Mouse (Mus musculus) induced T-regulatory cell, adult 2 months (primary cell): Measurements from ENCODE around the gene Gid8.

Source experiments
- DNase-seq: peaks from one replicate; pipeline ENCODE4 v3.0.0-alpha.2; 2012; ENCODE audit warnings: low read depth

The Gid8 gene

DNA sequence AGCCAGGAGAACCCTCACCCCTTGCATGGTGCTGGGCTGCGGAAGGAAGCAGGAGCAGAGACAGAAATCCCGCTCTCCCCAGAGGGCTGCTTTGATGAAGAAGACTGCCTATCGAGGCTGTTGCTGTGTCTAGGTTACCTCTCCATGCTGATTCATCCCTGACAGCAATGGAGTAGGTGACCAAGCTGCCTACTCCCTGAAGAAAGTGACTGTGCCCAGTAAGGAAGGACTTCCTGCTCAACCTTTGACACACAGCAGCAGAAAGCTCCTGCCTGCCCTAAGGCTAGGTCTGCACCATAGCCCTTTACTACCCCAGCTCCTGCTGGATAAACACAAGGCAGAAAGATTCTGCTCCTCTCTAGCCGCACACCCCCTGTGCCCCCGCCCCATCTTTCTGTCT, 39.0 kb downstream of the Gid8 start:
- DNase-seq, result no peak

DNA sequence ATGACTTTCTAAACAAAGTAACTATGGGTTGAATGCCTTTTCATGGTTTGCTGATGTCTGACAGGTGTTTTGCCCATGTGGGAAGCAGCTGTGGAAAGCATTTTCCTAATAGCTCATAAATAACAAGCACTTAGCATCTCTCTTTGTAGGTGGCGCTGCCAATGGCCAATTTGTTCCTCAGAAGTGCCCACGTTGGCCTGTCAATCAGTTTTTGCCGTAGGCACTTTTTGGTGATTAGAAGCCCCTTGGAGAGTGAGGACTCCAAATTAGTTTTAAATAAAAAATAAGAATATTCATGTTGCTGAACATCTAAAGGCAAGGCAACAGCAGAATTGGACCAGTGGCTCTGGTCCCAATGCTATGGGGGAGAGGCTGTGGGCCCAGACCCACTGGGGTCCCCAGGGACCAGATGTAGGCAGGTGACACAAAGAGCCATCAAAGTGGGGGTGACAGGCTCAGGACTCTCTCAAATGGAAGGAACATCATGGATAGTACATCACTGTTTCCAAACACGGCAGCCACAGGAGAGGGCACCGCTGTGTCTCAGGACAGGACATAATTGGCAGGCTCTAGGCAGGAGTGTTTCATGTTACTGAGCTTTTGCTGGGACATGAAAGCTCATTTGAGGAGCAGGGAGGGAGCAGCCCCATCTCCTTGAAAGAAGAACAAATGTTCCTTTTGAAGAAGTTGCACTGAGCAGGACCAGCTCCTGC, 45.2 kb downstream of the Gid8 start:
- no peak for DNase-seq

GRCm38 (mm10) chr2:180755896-180756295, 46.0 kb downstream of the Gid8 start:
- no peak for DNase-seq

DNA sequence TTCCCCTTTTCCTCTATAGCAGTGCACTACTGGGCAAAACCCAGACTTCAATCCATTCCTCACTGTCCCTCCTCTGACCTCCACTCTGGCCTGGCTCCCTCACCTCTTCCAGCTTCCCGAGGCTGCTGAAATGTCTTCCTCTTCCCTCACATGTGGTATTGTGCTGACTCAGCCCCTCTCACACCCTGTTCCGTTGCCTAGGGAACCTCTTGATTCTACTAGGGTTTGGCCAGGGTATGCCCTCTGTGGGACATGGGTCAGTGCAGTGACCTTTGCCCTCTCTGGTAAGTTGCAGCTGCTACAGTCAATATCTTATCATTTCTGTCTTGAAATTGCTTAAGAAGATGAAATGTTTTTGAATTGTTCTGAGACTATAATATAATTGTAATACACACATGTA, 46.9 kb downstream of the Gid8 start:
- no peak for DNase-seq

GRCm38 (mm10) chr2:180758513-180759263, 48.8 kb downstream of the Gid8 start:
- no peak for DNase-seq

- no peak for DNase-seq
Observed at GRCm38 (mm10) chr2:180764986-180765385, 55.1 kb downstream of the Gid8 start.

GRCm38 (mm10) chr2:180765713-180766112, 55.8 kb downstream of the Gid8 start:
- DNase-seq, result no peak
